Comparison of ENCODE assay signal across 17 mouse cellular contexts in genomic region chr6:88191024-88191365, GRCm38 (mm10). TPM values are rescaled to one million over a fixed set of nuclear protein-coding genes. Genes with fewer than 3 reads are reported as not detected.
DNase-seq lines count a peak whose midpoint lies in the region; ATAC-seq and TF ChIP-seq lines count a peak whose summit lies in the region.
"Had no signal": no experiment of that assay in that cellular context is flagged by ENCODE, and none has a peak within 500 bp of the region (broad histone marks: within the 10 kb centered on the region; RNA-seq: fewer than 3 reads in every experiment).

No protein-coding gene starts in this region.

- no peaks in the 10 kb centered on the region for H3K36me3 ChIP-seq in heart, embryonic 11.5 days (ENCODE audit: control insufficient read depth, insufficient read depth, low read length)
- no peaks in the 10 kb centered on the region for H3K36me3 ChIP-seq in midbrain, embryonic 11.5 days (ENCODE audit: control insufficient read depth, insufficient read depth, low read length)
- no peaks in the 10 kb centered on the region for H3K36me3 ChIP-seq in midbrain, postnatal 0 days (ENCODE audit: insufficient read depth, low read length)
- no peaks in the 10 kb centered on the region; the same call in 1 of the 2 replicates for H3K36me3 ChIP-seq in embryonic facial prominence, embryonic 13.5 days
- no peaks in the 10 kb centered on the region for H3K36me3 ChIP-seq in midbrain, embryonic 15.5 days (replicated peaks)

- WGBS in heart, embryonic 11.5 days (ENCODE audit: insufficient replicate concordance), result 10% methylated on average over 6 of the region's 6 CpGs
- 8% methylated on average over 6 of the region's 6 CpGs for WGBS in midbrain, embryonic 11.5 days
- 27% methylated on average over 6 of the region's 6 CpGs for WGBS in midbrain, postnatal 0 days
- 24% methylated on average over 6 of the region's 6 CpGs for WGBS in embryonic facial prominence, embryonic 13.5 days
- WGBS in midbrain, embryonic 15.5 days, result 16% methylated on average over 6 of the region's 6 CpGs

- no peak for DNase-seq in heart, postnatal 25 days (ENCODE audit: low spot score)
- DNase-seq in midbrain, embryonic 11.5 days (ENCODE audit: low spot score, missing footprints), result no peak
- DNase-seq in midbrain, postnatal 0 days (ENCODE audit: low spot score), result no peak
- DNase-seq: cerebellum, adult 8-10 months; heart, postnatal 4 days; kidney, postnatal 25 days; spleen, adult 18-20 months; thymus, adult 2 months had no signal

- no peaks in the 10 kb centered on the region for H3K9me3 ChIP-seq in heart, embryonic 11.5 days (replicated peaks; ENCODE audit: control insufficient read depth, low read length)
- H3K9me3 ChIP-seq in midbrain, embryonic 11.5 days (ENCODE audit: control insufficient read depth, low read length), result no peaks in the 10 kb centered on the region
- H3K9me3 ChIP-seq in midbrain, postnatal 0 days (ENCODE audit: low read length), result no peaks in the 10 kb centered on the region
- H3K9me3 ChIP-seq in embryonic facial prominence, embryonic 13.5 days, result no peaks in the 10 kb centered on the region
- H3K9me3 ChIP-seq in midbrain, embryonic 15.5 days, result no peaks in the 10 kb centered on the region
- H3K9me3 ChIP-seq: megakaryocyte, embryonic 14.5 days had no signal

- H3K9ac ChIP-seq in heart, embryonic 11.5 days (ENCODE audit: low read depth, low read length), result no peak overlapping the region
- no peak overlapping the region for H3K9ac ChIP-seq in midbrain, embryonic 11.5 days (ENCODE audit: low read length)
- H3K9ac ChIP-seq in midbrain, postnatal 0 days (replicated peaks; ENCODE audit: low read length, poor library complexity, severe bottlenecking), result no peak overlapping the region
- 0 out of 2 replicates have a peak overlapping the region, but pooled peaks have one; percentile 55 for H3K9ac ChIP-seq in embryonic facial prominence, embryonic 13.5 days
- no peak overlapping the region for H3K9ac ChIP-seq in midbrain, embryonic 15.5 days

- peaks cover 13% of the 10 kb centered on the region for H3K4me1 ChIP-seq in heart, embryonic 11.5 days (ENCODE audit: control insufficient read depth, insufficient read depth, low read length)
- peaks cover 26% of the 10 kb centered on the region for H3K4me1 ChIP-seq in midbrain, embryonic 11.5 days (ENCODE audit: control insufficient read depth, insufficient read depth, low read length)
- H3K4me1 ChIP-seq in midbrain, postnatal 0 days (ENCODE audit: insufficient read depth, low read length), result 0 out of 2 replicates have a peak, but pooled peaks cover 2% of the 10 kb centered on the region
- H3K4me1 ChIP-seq in embryonic facial prominence, embryonic 13.5 days, result peaks cover 34% of the 10 kb centered on the region
- H3K4me1 ChIP-seq in midbrain, embryonic 15.5 days, result peaks cover 28% of the 10 kb centered on the region

- H3K4me2 ChIP-seq in heart, embryonic 11.5 days, result peak overlapping the region; percentile 78
- H3K4me2 ChIP-seq in midbrain, embryonic 11.5 days, result peak overlapping the region; percentile 62; the same call in 1 of the 2 replicates
- no peak overlapping the region for H3K4me2 ChIP-seq in midbrain, postnatal 0 days (ENCODE audit: low read depth, low read length, poor library complexity, severe bottlenecking)
- H3K4me2 ChIP-seq in embryonic facial prominence, embryonic 13.5 days, result peak overlapping the region; percentile 83
- peak overlapping the region; percentile 88; the same call in 1 of the 2 replicates for H3K4me2 ChIP-seq in midbrain, embryonic 15.5 days

- H3K4me3 ChIP-seq in heart, embryonic 11.5 days (ENCODE audit: low read depth, low read length), result no peak overlapping the region
- no peak overlapping the region for H3K4me3 ChIP-seq in midbrain, embryonic 11.5 days (ENCODE audit: low read depth, low read length)
- no peak overlapping the region for H3K4me3 ChIP-seq in midbrain, postnatal 0 days (ENCODE audit: low read depth, low read length)
- H3K4me3 ChIP-seq in embryonic facial prominence, embryonic 13.5 days, result no peak overlapping the region
- H3K4me3 ChIP-seq in midbrain, embryonic 15.5 days, result no peak overlapping the region

- H3K27ac ChIP-seq in heart, embryonic 11.5 days (ENCODE audit: low read depth, low read length), result no peak overlapping the region
- peak overlapping the region; percentile 36; the same call in 1 of the 2 replicates for H3K27ac ChIP-seq in midbrain, embryonic 11.5 days (ENCODE audit: low read depth, low read length)
- no peak overlapping the region for H3K27ac ChIP-seq in midbrain, postnatal 0 days (ENCODE audit: low read depth, low read length)
- H3K27ac ChIP-seq in embryonic facial prominence, embryonic 13.5 days, result peak overlapping the region; percentile 44; the same call in 1 of the 2 replicates
- no peak overlapping the region for H3K27ac ChIP-seq in midbrain, embryonic 15.5 days

- no peak for TF ChIP-seq CTCF in midbrain, postnatal 0 days (IDR thresholded peaks at IDR 0.05)

- intact Hi-C loops in heart, postnatal 25 days (cut with DNase I), result no loop called here

- ATAC-seq in heart, embryonic 11.5 days (replicated peaks; ENCODE audit: insufficient number of reproducible peaks, low FRiP score, low TSS enrichment), result no peak
- no peak; the same call in 1 of the 2 replicates for ATAC-seq in midbrain, embryonic 11.5 days (ENCODE audit: low FRiP score)
- ATAC-seq in midbrain, postnatal 0 days (ENCODE audit: low FRiP score), result no peak
- ATAC-seq in embryonic facial prominence, embryonic 13.5 days (ENCODE audit: insufficient number of reproducible peaks, insufficient read depth, low FRiP score, low TSS enrichment, low read depth), result no peak
- ATAC-seq in midbrain, embryonic 15.5 days (replicated peaks), result no peak
- no peak for ATAC-seq in granulocyte monocyte progenitor cell, adult 5-6 weeks (replicated peaks; ENCODE audit: poor library complexity, severe bottlenecking)
- ATAC-seq: CD4-positive, CD25-positive, alpha-beta regulatory T cell, adult 4 months had no signal

- H3K27me3 ChIP-seq in heart, embryonic 11.5 days (ENCODE audit: control insufficient read depth, insufficient read depth, low read length), result peaks cover 84% of the 10 kb centered on the region
- peaks cover 88% of the 10 kb centered on the region for H3K27me3 ChIP-seq in midbrain, embryonic 11.5 days (ENCODE audit: control insufficient read depth, insufficient read depth, low read length)
- peaks cover 46% of the 10 kb centered on the region for H3K27me3 ChIP-seq in midbrain, postnatal 0 days (ENCODE audit: insufficient read depth, low read length)
- H3K27me3 ChIP-seq in embryonic facial prominence, embryonic 13.5 days, result peaks cover 96% of the 10 kb centered on the region
- peaks cover 74% of the 10 kb centered on the region for H3K27me3 ChIP-seq in midbrain, embryonic 15.5 days (replicated peaks)

RNA-seq across cellular contexts. Expression of gene Gata2, which starts 2.7 kb away (rescaled TPM):
- 14.3 and 14.5 TPM in 2 replicates for polyA plus RNA-seq in heart, embryonic 11.5 days (2014; fragmentation: Nextera tagmentation; extraction: Ambion mirVana)
- total RNA-seq in heart, postnatal 25 days (2021), result 10 to 100 TPM; 17.0 to 19.8 TPM
- 26.6 and 28.6 TPM in 2 replicates for polyA plus RNA-seq in midbrain, embryonic 11.5 days (2014; fragmentation: Nextera tagmentation; extraction: Ambion mirVana)
- 9.2 and 19.3 TPM in 2 replicates for total RNA-seq in midbrain, postnatal 0 days (2014; rRNA removed)
- 17.2 and 18.5 TPM in 2 replicates for polyA plus RNA-seq in midbrain, postnatal 0 days (2015; fragmentation: Nextera tagmentation; extraction: Ambion mirVana)
- 54.9 and 81.7 TPM in 2 replicates for polyA plus RNA-seq in embryonic facial prominence, embryonic 13.5 days (2015; fragmentation: Nextera tagmentation; extraction: Ambion mirVana)
- polyA plus RNA-seq in midbrain, embryonic 15.5 days (2015; fragmentation: Nextera tagmentation; extraction: Ambion mirVana), result 20.7 and 20.9 TPM in 2 replicates
- 21.0 and 27.1 TPM in 2 replicates for total RNA-seq in granulocyte monocyte progenitor cell, adult 5-6 weeks (2014; fragmentation: Nextera tagmentation)
- total RNA-seq in granulocyte monocyte progenitor cell, adult 5-6 weeks (2017), result 3.2 and 6.4 TPM in 2 replicates

RNA-seq across cellular contexts. Expression of gene Dnajb8, which starts 31.1 kb away (rescaled TPM):
- not detected in 2 replicates for polyA plus RNA-seq in heart, embryonic 11.5 days (2014; fragmentation: Nextera tagmentation; extraction: Ambion mirVana)
- total RNA-seq in heart, postnatal 25 days (2021), result not detected
- not detected in 2 replicates for polyA plus RNA-seq in midbrain, embryonic 11.5 days (2014; fragmentation: Nextera tagmentation; extraction: Ambion mirVana)
- total RNA-seq in midbrain, postnatal 0 days (2014; rRNA removed), result not detected in 2 replicates
- not detected in 2 replicates for polyA plus RNA-seq in midbrain, postnatal 0 days (2015; fragmentation: Nextera tagmentation; extraction: Ambion mirVana)
- polyA plus RNA-seq in embryonic facial prominence, embryonic 13.5 days (2015; fragmentation: Nextera tagmentation; extraction: Ambion mirVana), result not detected in 2 replicates
- not detected in 2 replicates for polyA plus RNA-seq in midbrain, embryonic 15.5 days (2015; fragmentation: Nextera tagmentation; extraction: Ambion mirVana)
- not detected in 2 replicates for total RNA-seq in granulocyte monocyte progenitor cell, adult 5-6 weeks (2014; fragmentation: Nextera tagmentation)
- total RNA-seq in granulocyte monocyte progenitor cell, adult 5-6 weeks (2017), result not detected in 2 replicates
- total RNA-seq: gastrocnemius, adult 8-10 months; heart, postnatal 4 days; left cerebral cortex, adult 8-10 months had no signal
- polyA plus RNA-seq: CD4-positive, CD25-positive, alpha-beta regulatory T cell, adult 4 months; liver, embryonic 16.5 days; thymus, adult 2 months had no signal

Comparison
In these comparisons a context has a peak if more than half of its experiments do, and no peak if none do; other contexts are left out.
1. H3K27ac ChIP-seq: peak in midbrain, embryonic 11.5 days (single experiment) and embryonic facial prominence, embryonic 13.5 days (single experiment); none in heart, embryonic 11.5 days (single experiment), midbrain, postnatal 0 days (single experiment) and midbrain, embryonic 15.5 days (single experiment).